Mouse (Mus musculus): ENCODE data around the gene Abcb5.
"Not testable (repeated sequence)": the region's sequence is repeated elsewhere in the genome, so short reads cannot be mapped to it uniquely, and the experiment has no call there.

Abcb5 gene

GRCm38 (mm10) chr12:118966321-118966720, at the start of gene Abcb5:
TSS of gene Abcb5 (minus strand) at chr12:118966421.
- DNase-seq, result no peak

GRCm38 (mm10) chr12:118999230-118999629, 33.0 kb upstream of the Abcb5 start:
- DNase-seq, result no peak

- peak; percentile 0 for DNase-seq
Measured at GRCm38 (mm10) chr12:118994328-118995166, 28.3 kb upstream of the Abcb5 start.

DNA sequence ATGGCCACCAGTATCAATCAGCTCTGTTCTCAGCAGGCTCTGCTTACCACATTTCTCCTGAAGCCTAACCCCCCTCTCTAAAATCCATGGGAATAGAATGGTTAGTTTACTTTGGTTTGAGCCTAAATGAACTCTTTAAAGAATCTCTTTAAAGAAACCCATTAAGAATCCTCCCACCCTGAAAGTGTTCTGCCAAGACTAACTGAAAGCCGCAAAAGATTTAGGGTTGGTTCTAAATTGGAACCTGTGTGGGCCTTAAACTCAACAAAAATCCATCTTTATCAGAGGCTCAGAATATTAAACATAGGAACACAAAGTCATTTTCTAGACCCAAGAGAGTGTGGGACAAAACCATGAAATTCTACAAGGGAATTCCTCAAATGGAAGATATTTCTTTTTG, 18.6 kb upstream of the Abcb5 start:
- no peak for DNase-seq

- DNase-seq, result peak; percentile 35
Measured at GRCm38 (mm10) chr12:118930386-118931318, 35.6 kb downstream of the Abcb5 start.

- DNase-seq, result no peak
Measured at GRCm38 (mm10) chr12:118926813-118927281, 39.4 kb downstream of the Abcb5 start.

GRCm38 (mm10) chr12:118923874-118924273, 42.3 kb downstream of the Abcb5 start:
- DNase-seq, result not testable (repeated sequence)

- DNase-seq, result no peak
Measured at GRCm38 (mm10) chr12:118917771-118918170, 48.5 kb downstream of the Abcb5 start.

DNA sequence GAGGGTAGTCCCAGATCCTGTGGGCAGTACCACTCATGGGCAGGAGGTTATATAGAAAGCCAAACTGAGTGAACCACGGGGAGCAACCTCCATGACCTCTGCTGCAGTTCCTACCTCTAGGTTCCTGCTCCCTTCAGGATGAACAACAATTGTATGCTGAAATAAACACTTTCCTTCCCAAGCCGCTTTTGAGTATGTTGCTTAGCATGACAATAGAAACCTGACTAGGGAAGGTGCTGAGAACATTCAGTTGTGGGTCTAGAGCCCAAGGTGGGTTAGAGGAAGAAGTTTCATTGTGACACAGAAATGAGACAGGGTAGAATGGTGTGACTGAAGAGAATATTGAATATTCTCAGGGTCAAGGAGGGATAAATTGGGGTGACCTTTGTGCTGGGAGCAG, 55.9 kb downstream of the Abcb5 start:
- DNase-seq, result no peak

- no peak for DNase-seq
Measured at GRCm38 (mm10) chr12:118902249-118902648, 64.0 kb downstream of the Abcb5 start.

DNA sequence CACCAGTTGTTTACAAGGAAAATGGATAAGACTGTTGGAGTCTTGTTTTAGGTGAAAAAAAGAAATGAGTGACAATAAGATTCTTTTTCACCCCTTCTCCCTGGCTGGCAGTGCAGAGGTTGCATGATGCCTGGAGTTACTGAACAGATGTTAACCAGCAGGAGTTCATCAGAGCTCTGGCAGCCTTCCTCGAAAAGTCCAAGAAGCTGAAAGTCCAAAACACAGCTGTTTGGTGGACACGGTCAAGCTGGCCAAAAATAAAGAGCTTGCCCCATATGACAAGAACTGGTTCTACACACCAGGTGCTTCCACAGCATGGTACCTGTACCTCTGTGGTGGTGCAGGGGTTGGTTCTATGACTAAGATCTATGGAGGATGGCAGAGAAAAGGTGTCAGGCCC, 78.3 kb downstream of the Abcb5 start:
- DNase-seq, result no peak

DNA sequence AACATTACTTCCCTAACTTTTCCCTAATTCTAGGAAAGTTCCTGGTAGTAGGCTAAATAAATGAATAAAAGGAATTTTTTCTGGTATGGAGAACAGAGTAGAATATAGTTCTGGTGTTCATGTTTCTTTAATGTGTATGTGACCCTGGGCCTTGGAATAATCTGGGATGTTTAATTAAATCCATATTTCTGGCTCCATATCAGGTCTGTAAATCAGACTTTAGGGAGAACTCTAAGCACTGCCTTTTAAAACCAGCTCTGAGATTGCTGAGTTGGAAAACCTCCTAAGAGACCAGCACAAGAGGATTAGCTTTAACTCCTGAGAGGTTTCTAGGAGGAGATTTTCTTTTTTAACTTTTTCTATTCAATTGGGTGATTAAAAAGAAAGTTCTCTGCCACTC, 83.4 kb downstream of the Abcb5 start:
- no peak for DNase-seq

DNA sequence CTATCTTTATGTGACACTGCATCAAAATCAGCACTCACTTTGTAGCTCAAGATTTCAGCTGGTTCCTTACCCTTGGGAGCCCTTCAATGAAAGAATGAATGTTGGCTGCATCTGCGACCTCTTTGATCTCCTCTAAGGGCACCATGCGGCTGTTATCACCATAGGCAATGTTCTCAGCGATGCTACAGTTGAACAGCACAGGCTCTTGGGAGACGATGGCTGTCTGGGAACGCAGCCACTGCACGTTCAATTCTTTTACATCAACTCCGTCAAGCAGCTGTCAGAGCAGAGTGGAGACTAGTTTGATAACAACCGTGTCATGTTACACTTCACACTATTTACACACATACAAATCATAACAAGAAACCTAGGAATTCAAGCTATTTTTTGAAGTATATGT, 93.5 kb downstream of the Abcb5 start:
- no peak for DNase-seq

GRCm38 (mm10) chr12:118856151-118856550, 110.1 kb downstream of the Abcb5 start:
- no peak for DNase-seq

DNA sequence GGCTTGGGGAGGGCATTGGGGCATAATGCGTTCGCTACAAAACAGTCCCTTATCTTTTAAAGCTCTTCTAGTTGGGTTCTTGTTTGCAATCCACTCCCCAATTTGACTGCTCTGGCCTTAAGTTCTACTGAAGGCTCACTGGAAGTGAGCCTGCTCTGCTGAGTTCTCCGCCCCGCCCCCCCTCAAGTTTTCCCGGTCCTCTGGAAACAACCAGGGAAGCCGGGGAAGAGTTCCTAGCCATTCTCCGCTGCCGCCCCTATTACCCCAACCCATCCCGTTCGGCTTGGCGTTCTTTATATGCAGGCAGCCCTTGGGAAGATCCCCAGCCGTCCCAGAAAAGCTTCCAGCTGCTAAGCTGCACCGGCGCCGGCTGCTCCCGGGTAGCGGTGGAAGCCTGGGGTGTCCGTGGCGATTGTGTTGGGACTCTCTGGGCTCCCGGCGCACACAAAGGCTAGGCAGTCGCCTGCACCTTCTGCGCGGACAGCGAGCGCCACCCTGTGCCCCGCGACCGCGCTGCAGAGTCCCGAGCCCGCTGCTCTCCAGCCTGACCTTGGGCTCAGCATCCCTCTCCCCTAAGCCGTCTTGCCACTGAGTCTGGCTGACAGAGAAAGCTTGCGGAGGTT, 111.3 kb downstream of the Abcb5 start:
- peak; percentile 25 for DNase-seq

DNA sequence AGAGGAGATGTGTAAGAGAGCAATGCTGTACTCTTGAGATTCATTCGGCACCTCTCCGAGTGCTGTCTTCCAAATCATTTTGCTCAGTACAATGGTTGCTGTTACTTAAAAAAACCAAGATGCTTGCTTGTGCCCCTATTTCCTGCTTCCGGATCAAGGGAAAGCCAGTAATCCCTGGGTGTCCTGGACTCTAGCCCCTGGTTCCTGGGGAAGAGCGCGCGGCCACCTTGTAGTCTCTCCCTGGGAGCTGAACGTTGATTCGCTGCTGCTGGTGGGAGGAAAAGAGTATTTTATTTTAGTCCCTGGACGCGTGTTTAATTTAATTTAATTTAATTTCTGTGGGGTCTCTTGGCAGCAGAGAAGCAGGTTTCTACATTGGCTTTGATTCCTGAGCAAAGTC, 111.8 kb downstream of the Abcb5 start:
- DNase-seq, result no peak

- no peak for DNase-seq
Measured at GRCm38 (mm10) chr12:118853331-118853730, 112.9 kb downstream of the Abcb5 start.

GRCm38 (mm10) chr12:118850851-118851410, 115.3 kb downstream of the Abcb5 start:
- DNase-seq, result no peak

DNA sequence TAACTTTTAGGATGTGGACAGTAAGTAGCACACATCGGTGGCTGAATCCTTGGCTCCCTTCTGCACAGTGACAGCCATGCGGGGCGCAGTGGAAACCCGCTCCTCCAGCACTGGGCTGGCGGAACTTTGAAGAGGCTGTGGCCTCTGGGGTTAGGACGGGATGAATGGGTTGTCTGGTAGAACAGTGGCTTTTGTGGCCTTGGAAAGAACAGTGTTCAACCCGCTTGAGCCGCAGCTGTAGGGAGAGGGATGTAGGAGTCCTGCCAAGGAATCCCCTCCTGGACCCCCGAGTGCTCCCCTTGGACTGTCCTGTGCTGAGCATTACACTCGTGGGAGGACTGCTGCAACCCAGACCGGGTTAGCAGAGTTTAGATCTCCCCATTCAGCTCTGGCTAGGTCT, 116.2 kb downstream of the Abcb5 start:
- DNase-seq, result no peak

DNA sequence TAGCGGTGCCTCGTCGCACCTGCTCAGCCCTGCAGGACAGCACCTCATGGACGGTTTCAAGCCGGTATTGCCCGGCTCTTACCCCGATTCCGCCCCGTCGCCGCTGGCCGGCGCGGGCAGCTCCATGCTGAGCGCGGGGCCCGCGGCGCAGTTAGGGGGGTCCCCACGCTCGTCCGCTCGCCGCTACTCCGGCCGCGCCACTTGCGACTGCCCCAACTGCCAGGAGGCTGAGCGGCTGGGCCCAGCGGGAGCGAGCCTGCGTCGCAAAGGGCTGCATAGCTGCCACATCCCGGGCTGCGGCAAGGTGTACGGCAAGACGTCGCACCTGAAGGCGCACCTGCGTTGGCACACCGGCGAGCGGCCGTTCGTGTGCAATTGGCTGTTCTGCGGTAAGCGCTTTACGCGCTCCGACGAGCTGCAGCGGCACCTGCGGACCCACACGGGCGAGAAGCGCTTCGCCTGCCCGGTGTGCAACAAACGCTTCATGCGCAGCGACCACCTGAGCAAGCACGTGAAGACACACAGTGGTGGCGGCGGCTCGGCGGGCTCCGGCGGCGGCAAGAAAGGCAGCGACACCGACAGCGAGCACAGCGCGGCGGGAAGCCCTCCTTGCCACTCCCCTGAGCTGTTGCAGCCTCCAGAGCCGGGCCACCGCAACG, 116.9 kb downstream of the Abcb5 start:
- no peak for DNase-seq

DNA sequence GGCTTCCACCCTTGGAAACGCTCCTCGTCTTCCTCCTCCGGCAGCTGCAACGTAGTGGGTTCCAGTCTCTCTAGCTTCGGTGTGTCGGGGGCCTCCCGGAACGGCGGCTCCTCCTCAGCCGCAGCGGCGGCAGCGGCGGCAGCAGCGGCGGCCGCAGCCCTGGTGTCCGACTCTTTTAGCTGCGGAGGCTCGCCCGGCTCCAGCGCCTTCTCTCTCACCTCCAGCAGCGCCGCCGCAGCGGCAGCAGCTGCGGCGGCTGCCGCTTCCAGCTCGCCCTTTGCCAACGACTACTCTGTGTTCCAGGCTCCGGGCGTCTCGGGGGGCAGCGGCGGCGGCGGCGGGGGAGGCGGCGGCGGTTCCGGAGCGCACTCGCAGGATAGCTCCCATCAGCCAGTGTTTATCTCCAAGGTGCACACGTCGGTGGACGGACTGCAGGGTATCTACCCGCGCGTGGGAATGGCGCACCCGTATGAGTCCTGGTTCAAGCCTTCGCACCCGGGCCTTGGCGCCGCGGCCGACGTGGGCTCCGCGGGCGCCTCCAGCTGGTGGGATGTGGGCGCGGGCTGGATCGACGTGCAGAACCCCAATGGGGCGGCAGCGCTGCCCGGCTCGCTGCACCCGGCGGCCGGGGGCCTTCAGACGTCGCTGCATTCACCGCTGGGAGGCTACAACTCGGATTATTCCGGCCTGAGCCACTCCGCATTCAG, 117.6 kb downstream of the Abcb5 start:
- no peak for DNase-seq

Measured in cerebellum, adult 8-10 months (tissue).